Mouse (Mus musculus) CD4-positive, CD25-positive, alpha-beta regulatory T cell (primary cell): ENCODE measurements around the gene Gmpr2. TPM values are rescaled to one million over a fixed set of nuclear protein-coding genes. Genes with fewer than 3 reads are reported as not detected.

ENCODE experiments used
- polyA plus RNA-seq: library from polyadenylated mRNA; unstranded; fragments of 100-300 nt; shearing (Covaris generic); gene quantifications from one replicate; pipeline ENCODE4 v1.2.1, GENCODE M21; 2017

Gene Gmpr2
- 50.7 TPM for polyA plus RNA-seq

GRCm38 (mm10) chr14:55671833-55672740 is at the start of gene Gmpr2, which contains the start of gene Nedd8:
TSS of gene Gmpr2 (plus strand) at chr14:55671941.
TSS of gene Nedd8 (minus strand) at chr14:55672124.

GRCm38 (mm10) chr14:55635523-55636007 is 36.2 kb upstream of the Gmpr2 start, which contains the start of gene Ipo4:
TSS of gene Ipo4 (minus strand) at chr14:55635957.

DNA sequence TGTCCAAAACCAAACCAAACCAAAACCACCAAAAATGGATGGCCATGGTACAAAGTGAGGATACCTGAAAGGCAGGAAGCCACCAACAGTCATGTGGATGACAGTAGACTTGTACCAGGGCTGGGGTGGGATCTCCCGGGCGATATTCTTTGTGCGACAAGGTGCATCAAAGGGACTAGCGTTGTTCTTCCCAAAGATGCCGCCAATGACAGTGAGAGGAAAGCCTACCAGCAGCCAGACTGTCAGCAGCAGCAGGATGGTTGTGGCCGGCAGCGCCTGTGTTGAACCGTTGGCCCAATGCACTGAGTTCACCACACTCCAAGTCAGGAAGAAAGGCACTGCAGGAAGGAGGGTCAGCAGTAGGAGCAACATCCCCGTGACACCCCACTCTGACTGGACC is 33.9 kb upstream of the Gmpr2 start, which contains the start of gene Gm49378:
Gene Gm49378 (minus strand): TSS at position 101 of the 400 bp plus-strand sequence.

GRCm38 (mm10) chr14:55643060-55643907 is 28.5 kb upstream of the Gmpr2 start, which contains the start of gene Tm9sf1:
TSS of gene Tm9sf1 (minus strand) at chr14:55643806.

GRCm38 (mm10) chr14:55649884-55650283 is 21.9 kb upstream of the Gmpr2 start, which contains the start of gene Tssk4:
TSS of gene Tssk4 (plus strand) at chr14:55650184.

GRCm38 (mm10) chr14:55659960-55660573 is 11.7 kb upstream of the Gmpr2 start, which contains the start of gene Mdp1:
TSS of gene Mdp1 (minus strand) at chr14:55660508.

GRCm38 (mm10) chr14:55681160-55682117 is 9.7 kb downstream of the Gmpr2 start, which contains the start of gene Tinf2:
TSS of gene Tinf2 (minus strand) at chr14:55681820.

DNA sequence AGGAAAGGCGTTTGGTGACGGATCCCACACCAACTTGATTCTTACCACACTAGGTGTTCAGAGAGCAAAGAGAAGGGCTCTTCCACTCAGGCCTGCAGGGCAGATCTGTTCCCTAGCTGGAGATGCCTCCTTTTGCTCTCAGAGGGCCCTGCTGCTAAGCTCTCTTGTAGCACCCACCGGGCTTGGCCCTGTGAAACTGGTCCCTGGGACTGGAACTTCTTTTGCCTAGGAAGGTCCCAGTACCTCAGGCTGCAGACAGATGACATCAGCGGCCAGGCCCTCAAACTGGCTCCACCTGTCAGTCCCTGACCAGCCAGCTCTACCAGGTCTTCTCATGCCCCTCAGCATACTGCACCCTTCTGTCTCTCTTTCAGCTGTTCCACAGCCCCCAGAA is 42.0 kb downstream of the Gmpr2 start, which contains the start of gene Tgm1:
Gene Tgm1 (minus strand): TSS at position 198 of the 394 bp plus-strand sequence.

GRCm38 (mm10) chr14:55721700-55722437 is 50.1 kb downstream of the Gmpr2 start, which contains the start of gene Rabggta:
TSS of gene Rabggta (minus strand) at chr14:55722263.

Other genes starting within 250 kb of the Gmpr2 start
- 37.4 TPM for gene Dhrs4, start 193.2 kb upstream of the Gmpr2 start, polyA plus RNA-seq
- gene Carmil3, start 181.3 kb upstream of the Gmpr2 start, polyA plus RNA-seq: 0.60 TPM
- gene Cpne6, start 161.5 kb upstream of the Gmpr2 start, polyA plus RNA-seq: 0.05 TPM
- 0.08 TPM for gene Nrl, start 147.0 kb upstream of the Gmpr2 start, polyA plus RNA-seq
- 30.9 TPM for gene Pck2, start 131.7 kb upstream of the Gmpr2 start, polyA plus RNA-seq
- 139 TPM for gene Dcaf11, start 111.9 kb upstream of the Gmpr2 start, polyA plus RNA-seq
- 4.4 TPM for gene A730061H03Rik, start 111.5 kb upstream of the Gmpr2 start, polyA plus RNA-seq
- not detected for gene Fitm1, start 96.3 kb upstream of the Gmpr2 start, polyA plus RNA-seq
- gene Psme1, start 93.8 kb upstream of the Gmpr2 start, polyA plus RNA-seq: 1,061 TPM
- gene Emc9, start 86.6 kb upstream of the Gmpr2 start, polyA plus RNA-seq: 41.4 TPM
- gene Psme2, start 80.8 kb upstream of the Gmpr2 start, polyA plus RNA-seq: 694 TPM
- 64.2 TPM for gene Rnf31, start 80.2 kb upstream of the Gmpr2 start, polyA plus RNA-seq
- gene Irf9, start 68.4 kb upstream of the Gmpr2 start, polyA plus RNA-seq: 196 TPM
- 9.6 TPM for gene Rec8, start 53.9 kb upstream of the Gmpr2 start, polyA plus RNA-seq
- 70.3 TPM for gene Ipo4, start 36.0 kb upstream of the Gmpr2 start, polyA plus RNA-seq
- gene Gm49378, start 34.0 kb upstream of the Gmpr2 start, polyA plus RNA-seq: 1.3 TPM
- gene Tm9sf1, start 28.1 kb upstream of the Gmpr2 start, polyA plus RNA-seq: 83.6 TPM
- 2.1 TPM for gene Tssk4, start 21.8 kb upstream of the Gmpr2 start, polyA plus RNA-seq
- 111 TPM for gene Mdp1, start 11.4 kb upstream of the Gmpr2 start, polyA plus RNA-seq
- gene Nedd8, start 183 bp downstream of the Gmpr2 start, polyA plus RNA-seq: 388 TPM
- 69.1 TPM for gene Tinf2, start 9.9 kb downstream of the Gmpr2 start, polyA plus RNA-seq
- gene Tgm1, start 42.0 kb downstream of the Gmpr2 start, polyA plus RNA-seq: 0.47 TPM
- 75.9 TPM for gene Rabggta, start 50.3 kb downstream of the Gmpr2 start, polyA plus RNA-seq
- 36.0 TPM for gene Dhrs1, start 73.7 kb downstream of the Gmpr2 start, polyA plus RNA-seq
- 51.0 TPM for gene Nop9, start 73.8 kb downstream of the Gmpr2 start, polyA plus RNA-seq
- not detected for gene Cideb, start 86.5 kb downstream of the Gmpr2 start, polyA plus RNA-seq
- 0.07 TPM for gene Ltb4r2, start 89.5 kb downstream of the Gmpr2 start, polyA plus RNA-seq
- 1.9 TPM for gene Ltb4r1, start 94.0 kb downstream of the Gmpr2 start, polyA plus RNA-seq
- gene Adcy4, start 112.2 kb downstream of the Gmpr2 start, polyA plus RNA-seq: 0.32 TPM
- 67.6 TPM for gene Ripk3, start 116.9 kb downstream of the Gmpr2 start, polyA plus RNA-seq
- not detected for gene Nfatc4, start 151.2 kb downstream of the Gmpr2 start, polyA plus RNA-seq
- gene Nynrin, start 182.1 kb downstream of the Gmpr2 start, polyA plus RNA-seq: 1.2 TPM
- 0.20 TPM for gene Cbln3, start 212.5 kb downstream of the Gmpr2 start, polyA plus RNA-seq
- 63.7 TPM for gene Khnyn, start 213.0 kb downstream of the Gmpr2 start, polyA plus RNA-seq
- gene Sdr39u1, start 228.4 kb downstream of the Gmpr2 start, polyA plus RNA-seq: 73.6 TPM